Mouse (Mus musculus) heart, embryonic 11.5 days (tissue): ENCODE data around the gene Lyrm7. TPM values are rescaled to one million over a fixed set of nuclear protein-coding genes. Genes with fewer than 3 reads are reported as not detected.

Experiments used
- ATAC-seq: fragments of 200-750 bp; cut with Nextera tagmentation; replicated peaks from 2 replicates; pipeline ENCODE4 v1.8.0; 2017; ENCODE audit warnings: moderate library complexity; ENCODE audit not compliant: insufficient number of reproducible peaks, low FRiP score, low TSS enrichment
- H3K27ac ChIP-seq: fragments of 300-500 bp; sonication (generic); 2 replicates; pipeline ENCODE4 v1.5.1; 2014; ENCODE audit warnings: mild to moderate bottlenecking, low read depth, low read length
- H3K27me3 ChIP-seq: fragments of 300-500 bp; sonication (generic); 2 replicates; pipeline ENCODE4 v1.6.1; 2014; ENCODE audit warnings: mild to moderate bottlenecking, low read length, mixed read lengths; ENCODE audit not compliant: control insufficient read depth, insufficient read depth
- H3K36me3 ChIP-seq: fragments of 300-500 bp; sonication (generic); 2 replicates; pipeline ENCODE4 v1.6.1; 2014; ENCODE audit warnings: mild to moderate bottlenecking, low read length, moderate library complexity, mixed read lengths; ENCODE audit not compliant: control insufficient read depth, insufficient read depth
- H3K4me1 ChIP-seq: fragments of 300-500 bp; sonication (generic); 2 replicates; pipeline ENCODE4 v1.6.1; 2014; ENCODE audit warnings: low read length; ENCODE audit not compliant: control insufficient read depth, insufficient read depth
- H3K4me2 ChIP-seq: fragments of 300-500 bp; sonication (generic); 2 replicates; pipeline ENCODE4 v1.6.1; 2014; ENCODE audit warnings: mild to moderate bottlenecking, moderate library complexity
- H3K4me3 ChIP-seq: fragments of 300-500 bp; sonication (generic); 2 replicates; pipeline ENCODE4 v1.5.1; 2014; ENCODE audit warnings: low read depth, low read length
- H3K9ac ChIP-seq: fragments of 300-500 bp; sonication (generic); 2 replicates; pipeline ENCODE4 v1.6.1; 2014; ENCODE audit warnings: mild to moderate bottlenecking, low read depth, low read length, moderate library complexity
- H3K9me3 ChIP-seq: fragments of 300-500 bp; sonication (generic); replicated peaks from 2 replicates; pipeline ENCODE4 v1.6.1; 2016; ENCODE audit warnings: low read length; ENCODE audit not compliant: control insufficient read depth
- WGBS: fragments of 180-500 bp; shearing (Covaris S2); extraction: QIAGEN DNeasy Blood & Tissue Kit; methylation state at CpG from one replicate; pipeline ENCODE4 v1.1.7; 2014; ENCODE audit not compliant: insufficient replicate concordance; 5-methylcytosine and 5-hydroxymethylcytosine counted together
- polyA plus RNA-seq: library from polyadenylated mRNA; unstranded; fragments of >200 nt; fragmentation: Nextera tagmentation; extraction: Ambion mirVana; gene quantifications from 2 replicates; pipeline ENCODE4 v1.2.1, GENCODE M21; 2014

The Lyrm7 gene
- polyA plus RNA-seq, 1 experiment from 2014 or later = 16.5 TPM

DNA sequence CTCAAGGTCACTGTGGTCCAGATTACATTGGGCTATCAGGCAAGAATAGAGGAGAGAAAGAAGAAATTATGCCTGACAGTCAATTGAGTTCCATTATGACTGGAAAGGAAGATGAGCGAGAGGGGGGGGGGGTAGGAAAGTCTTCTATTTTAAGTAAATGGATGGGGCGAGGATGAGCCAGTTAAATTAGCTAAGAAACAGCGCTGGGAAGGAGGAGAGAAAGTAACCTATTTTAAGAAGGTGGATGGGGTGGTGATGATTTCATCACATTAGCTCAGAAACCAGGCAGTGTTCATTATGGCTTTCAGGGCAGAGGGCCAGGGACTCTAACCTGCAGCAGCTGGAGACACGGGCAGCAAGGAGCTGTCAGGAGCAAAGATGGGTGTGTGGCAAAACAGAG lies 37.2 kb downstream of the Lyrm7 start:
- no peaks in the 10 kb centered on the region for H3K4me1 ChIP-seq
- WGBS = 71% methylated on average over 4 of the region's 4 CpGs
- H3K4me3 ChIP-seq = no peak overlapping the region
- no peaks in the 10 kb centered on the region for H3K36me3 ChIP-seq
- no peaks in the 10 kb centered on the region for H3K27me3 ChIP-seq
- no peak overlapping the region for H3K9ac ChIP-seq
- no peak overlapping the region for H3K4me2 ChIP-seq
- H3K27ac ChIP-seq = no peak overlapping the region
- no peaks in the 10 kb centered on the region for H3K9me3 ChIP-seq
- ATAC-seq = no peak

DNA sequence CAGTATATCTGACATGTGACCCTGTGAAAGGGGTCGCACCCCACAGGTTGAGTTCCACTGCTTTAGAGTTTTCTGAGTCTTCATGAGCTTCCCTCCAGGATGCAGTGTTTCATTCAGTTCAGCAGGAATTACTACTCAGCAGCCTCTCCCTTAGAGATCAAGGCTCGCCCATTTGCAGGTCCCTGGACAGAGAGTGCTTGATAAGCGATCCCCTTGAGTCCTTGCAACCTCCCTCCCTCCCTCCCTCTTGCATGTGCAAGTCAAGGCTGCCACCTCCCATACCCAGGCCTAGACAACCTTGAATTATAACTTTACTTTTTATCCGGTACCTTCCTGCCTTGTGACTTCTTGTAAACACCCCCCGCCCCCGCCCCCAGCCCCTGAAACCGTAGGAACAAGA lies 41.2 kb downstream of the Lyrm7 start:
- Histone ChIP-seq H3K27me3 (no peaks in the 10 kb centered on the region), H3K4me1 (no peaks in the 10 kb centered on the region), H3K9me3 (no peaks in the 10 kb centered on the region), H3K9ac (no peak overlapping the region), H3K36me3 (no peaks in the 10 kb centered on the region), H3K27ac (no peak overlapping the region), H3K4me3 (no peak overlapping the region), H3K4me2 (no peak overlapping the region)
- WGBS = 60% methylated on average over 7 of the region's 7 CpGs
- no peak for ATAC-seq

DNA sequence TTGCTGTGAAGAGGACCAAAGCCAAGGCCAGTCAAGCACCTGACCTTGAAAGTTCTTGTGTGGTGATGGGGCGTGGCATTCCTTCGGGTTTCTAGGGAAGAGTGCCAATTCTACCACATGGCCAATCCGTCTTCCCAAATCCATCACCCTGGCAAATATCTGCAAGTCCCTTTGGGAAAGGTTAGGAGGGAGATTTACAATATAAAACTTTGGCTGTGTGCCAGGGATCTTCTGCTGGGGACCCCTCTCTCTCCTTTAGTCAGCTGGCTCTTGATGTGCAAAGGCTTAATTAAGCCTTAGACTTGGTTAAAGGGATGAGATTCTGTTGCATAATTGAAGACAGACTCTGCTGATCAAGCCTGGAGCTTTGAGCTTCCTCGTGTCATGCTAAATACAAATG lies 43.3 kb downstream of the Lyrm7 start:
- Histone ChIP-seq H3K36me3 (no peaks in the 10 kb centered on the region), H3K9ac (no peak overlapping the region), H3K4me1 (no peaks in the 10 kb centered on the region), H3K4me3 (no peak overlapping the region), H3K27me3 (no peaks in the 10 kb centered on the region), H3K27ac (no peak overlapping the region), H3K9me3 (no peaks in the 10 kb centered on the region), H3K4me2 (no peak overlapping the region)
- 77% methylated on average over 4 of the region's 4 CpGs for WGBS
- no peak for ATAC-seq

DNA sequence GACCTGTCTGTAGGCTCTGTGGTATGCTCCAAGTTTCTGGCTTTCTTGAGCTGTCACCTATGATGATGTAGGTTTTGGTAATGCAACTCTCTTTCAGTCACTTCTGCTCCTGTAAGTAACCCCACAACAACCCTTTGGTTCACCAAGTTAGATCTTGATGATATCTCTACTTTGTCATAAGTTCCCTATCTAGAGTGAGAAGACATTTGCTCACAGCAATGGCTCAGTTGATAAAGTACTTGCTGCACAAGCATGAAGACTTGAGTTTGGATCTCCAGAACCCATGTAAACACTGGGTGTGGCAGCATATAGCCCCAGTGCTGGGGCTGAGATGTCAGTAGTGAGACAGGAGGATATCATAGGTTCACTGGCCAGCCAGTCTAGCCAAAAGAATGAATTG lies 45.1 kb downstream of the Lyrm7 start:
- ATAC-seq = no peak
- Histone ChIP-seq H3K9ac (no peak overlapping the region), H3K9me3 (no peaks in the 10 kb centered on the region), H3K36me3 (no peaks in the 10 kb centered on the region), H3K4me2 (no peak overlapping the region), H3K27me3 (no peaks in the 10 kb centered on the region), H3K4me1 (no peaks in the 10 kb centered on the region), H3K4me3 (no peak overlapping the region), H3K27ac (no peak overlapping the region)

DNA sequence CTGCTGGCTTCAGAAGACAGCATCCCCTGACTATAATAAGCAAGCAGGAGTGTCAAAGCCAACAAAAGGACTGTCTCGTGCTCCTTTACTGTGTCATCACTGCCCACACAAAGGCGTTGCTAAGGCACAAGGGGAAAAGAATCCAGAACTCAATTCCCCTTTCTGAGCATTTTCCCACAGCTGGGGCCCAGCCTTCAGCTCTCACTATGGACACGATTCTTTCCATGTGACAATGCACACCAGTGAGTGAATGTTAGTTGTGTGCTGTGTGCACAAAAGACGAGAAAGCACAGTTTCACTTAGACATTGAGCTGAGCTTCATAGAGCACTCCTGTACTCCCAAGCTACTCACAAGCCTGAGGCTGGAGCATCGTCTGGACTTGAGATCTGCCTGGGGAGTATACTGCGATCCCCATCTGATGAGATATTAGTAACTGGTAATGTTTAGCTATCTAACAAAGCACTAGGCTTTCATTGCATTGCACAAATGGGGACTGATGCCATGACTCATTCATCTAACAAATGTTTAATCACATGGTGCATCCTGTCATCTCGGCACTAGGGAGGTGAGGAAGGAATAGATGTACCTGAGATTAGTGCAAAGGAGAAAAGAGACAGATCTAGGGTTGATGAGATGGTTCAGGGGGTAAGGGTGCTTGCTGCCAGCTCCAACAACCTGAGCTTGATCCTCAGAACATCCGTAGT lies 47.8 kb downstream of the Lyrm7 start:
- H3K4me3 ChIP-seq = no peak overlapping the region
- no peak overlapping the region for H3K4me2 ChIP-seq
- no peaks in the 10 kb centered on the region for H3K4me1 ChIP-seq
- H3K27me3 ChIP-seq = no peaks in the 10 kb centered on the region
- 73% methylated on average over 8 of the region's 8 CpGs for WGBS
- no peaks in the 10 kb centered on the region for H3K9me3 ChIP-seq
- no peak for ATAC-seq
- H3K27ac ChIP-seq = no peak overlapping the region
- no peaks in the 10 kb centered on the region for H3K36me3 ChIP-seq
- H3K9ac ChIP-seq = no peak overlapping the region

DNA sequence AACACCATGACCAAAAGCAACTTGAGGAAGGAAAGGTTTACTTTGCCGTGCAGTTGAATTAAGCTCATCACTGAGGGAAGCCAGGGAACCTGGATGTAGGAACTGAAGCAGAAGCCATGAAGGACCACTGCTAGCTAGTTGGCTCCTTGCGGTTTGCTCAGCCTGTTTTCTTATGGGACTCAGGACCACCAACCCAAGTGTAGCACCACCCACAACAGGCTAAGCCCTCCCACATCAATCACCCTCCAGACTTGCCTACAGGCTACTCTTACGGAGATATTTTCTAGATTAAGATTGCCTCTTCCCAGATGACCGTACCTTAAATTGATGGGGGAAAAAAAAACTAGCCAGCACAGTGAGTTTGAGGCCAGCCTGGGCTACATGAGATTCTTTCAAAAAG lies 48.4 kb downstream of the Lyrm7 start:
- H3K4me1 ChIP-seq = no peaks in the 10 kb centered on the region
- no peaks in the 10 kb centered on the region for H3K27me3 ChIP-seq
- no peaks in the 10 kb centered on the region for H3K36me3 ChIP-seq
- H3K4me3 ChIP-seq = no peak overlapping the region
- ATAC-seq = no peak
- H3K9ac ChIP-seq = no peak overlapping the region
- H3K27ac ChIP-seq = no peak overlapping the region
- H3K4me2 ChIP-seq = no peak overlapping the region
- 67% methylated on average over 4 of the region's 4 CpGs for WGBS
- no peaks in the 10 kb centered on the region for H3K9me3 ChIP-seq

DNA sequence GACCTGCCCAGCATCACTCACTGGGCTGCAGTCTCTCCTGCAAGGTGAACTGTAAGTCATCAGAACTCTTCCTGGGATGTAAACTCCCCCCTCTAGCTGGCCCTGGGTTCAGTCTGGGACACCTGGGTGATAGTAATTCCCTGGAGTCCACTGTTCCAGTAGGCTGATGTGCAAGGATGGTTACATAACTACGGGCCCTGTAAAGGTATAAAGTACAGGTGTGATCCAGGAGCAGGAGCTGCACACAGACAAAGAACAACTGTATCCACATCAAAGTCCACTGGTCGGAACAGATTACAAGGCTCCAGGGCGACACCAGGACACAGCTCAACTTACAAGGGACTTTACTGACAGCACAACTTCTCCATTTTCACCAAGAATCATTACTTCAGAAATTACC lies 49.7 kb downstream of the Lyrm7 start:
- 70% methylated on average over 3 of the region's 3 CpGs for WGBS
- H3K27ac ChIP-seq = no peak overlapping the region
- no peaks in the 10 kb centered on the region for H3K36me3 ChIP-seq
- no peaks in the 10 kb centered on the region for H3K27me3 ChIP-seq
- H3K4me2 ChIP-seq = no peak overlapping the region
- H3K4me3 ChIP-seq = no peak overlapping the region
- no peak overlapping the region for H3K9ac ChIP-seq
- H3K9me3 ChIP-seq = no peaks in the 10 kb centered on the region
- ATAC-seq = no peak
- H3K4me1 ChIP-seq = no peaks in the 10 kb centered on the region

DNA sequence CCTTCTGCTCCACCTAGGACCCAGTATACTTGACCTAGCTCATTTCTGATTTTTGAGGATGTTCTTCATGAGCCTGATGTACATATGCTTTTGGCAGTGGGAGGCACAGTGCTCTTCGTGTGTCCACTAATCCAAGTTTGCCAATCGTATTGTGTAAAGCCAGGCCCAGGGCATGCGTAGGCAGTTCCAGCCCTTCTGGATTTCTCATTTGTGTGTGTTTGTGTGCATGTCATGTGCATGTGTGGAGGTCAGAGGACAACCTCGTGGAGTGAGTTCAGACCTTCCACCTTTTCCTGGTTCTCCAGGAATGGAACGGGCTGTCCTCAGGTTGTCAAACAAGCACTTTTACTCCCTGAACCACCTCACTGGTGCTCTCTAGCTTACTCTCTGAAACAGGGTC lies 51.1 kb downstream of the Lyrm7 start:
- H3K27ac ChIP-seq = no peak overlapping the region
- WGBS = 84% methylated on average over 5 of the region's 5 CpGs
- no peaks in the 10 kb centered on the region for H3K4me1 ChIP-seq
- H3K4me2 ChIP-seq = no peak overlapping the region
- no peaks in the 10 kb centered on the region for H3K36me3 ChIP-seq
- H3K4me3 ChIP-seq = no peak overlapping the region
- no peaks in the 10 kb centered on the region for H3K27me3 ChIP-seq
- no peak for ATAC-seq
- no peaks in the 10 kb centered on the region for H3K9me3 ChIP-seq
- no peak overlapping the region for H3K9ac ChIP-seq

DNA sequence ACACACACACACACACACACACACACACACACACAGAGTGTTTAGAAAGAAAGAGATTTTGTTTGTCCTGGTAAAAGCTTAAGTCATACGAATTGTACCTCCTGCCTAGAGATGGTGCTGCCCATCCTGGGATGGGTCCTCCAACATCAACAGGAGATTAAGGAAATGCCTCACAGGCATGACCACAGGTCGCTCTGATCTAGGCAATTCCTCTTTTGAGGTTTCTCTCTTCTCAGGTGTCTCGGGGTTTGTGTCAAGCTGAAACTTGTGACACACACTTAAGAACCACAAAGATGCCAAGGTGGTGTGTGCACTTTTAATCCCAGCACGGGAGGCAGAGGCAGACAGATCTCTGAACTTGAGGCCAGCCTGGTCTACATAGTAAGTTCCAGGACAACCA lies 52.5 kb downstream of the Lyrm7 start:
- no peaks in the 10 kb centered on the region for H3K9me3 ChIP-seq
- no peaks in the 10 kb centered on the region for H3K27me3 ChIP-seq
- no peaks in the 10 kb centered on the region for H3K4me1 ChIP-seq
- no peak overlapping the region for H3K9ac ChIP-seq
- no peak overlapping the region for H3K4me2 ChIP-seq
- ATAC-seq = no peak
- no peak overlapping the region for H3K27ac ChIP-seq
- no peaks in the 10 kb centered on the region for H3K36me3 ChIP-seq
- 74% methylated on average over 4 of the region's 4 CpGs for WGBS
- no peak overlapping the region for H3K4me3 ChIP-seq
